Mouse (Mus musculus): ENCODE measurements around the gene Sstr3.

The Sstr3 gene

DNA sequence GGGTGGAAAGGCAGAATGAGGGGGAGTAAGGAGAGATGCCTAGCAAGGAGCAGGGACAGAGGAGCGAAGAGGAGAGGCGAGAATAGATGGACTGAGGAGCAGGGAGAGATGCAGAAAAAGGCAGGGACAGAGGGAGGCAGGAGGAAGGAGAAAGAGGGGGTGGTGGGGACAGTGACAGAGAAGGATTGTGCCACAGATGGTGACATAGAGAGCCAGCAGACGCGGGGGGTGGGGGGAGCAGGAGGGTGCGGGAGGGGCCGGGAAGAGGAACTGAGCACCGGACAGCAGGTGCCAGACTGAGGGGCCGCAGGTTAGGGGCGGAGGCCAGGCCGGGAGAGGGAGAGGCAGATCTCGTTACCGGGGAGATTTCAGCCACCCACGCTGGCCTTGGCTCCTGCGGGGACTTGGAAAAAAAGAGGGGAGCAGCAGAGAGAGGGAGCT lies at the start of gene Sstr3:
Gene Sstr3 (minus strand): TSS at position 125 of the 441 bp plus-strand sequence.
- DNase-seq (ENCODE audit: low spot score in 2 of 2): peak in 1 of 2 experiments; percentile 45

DNA sequence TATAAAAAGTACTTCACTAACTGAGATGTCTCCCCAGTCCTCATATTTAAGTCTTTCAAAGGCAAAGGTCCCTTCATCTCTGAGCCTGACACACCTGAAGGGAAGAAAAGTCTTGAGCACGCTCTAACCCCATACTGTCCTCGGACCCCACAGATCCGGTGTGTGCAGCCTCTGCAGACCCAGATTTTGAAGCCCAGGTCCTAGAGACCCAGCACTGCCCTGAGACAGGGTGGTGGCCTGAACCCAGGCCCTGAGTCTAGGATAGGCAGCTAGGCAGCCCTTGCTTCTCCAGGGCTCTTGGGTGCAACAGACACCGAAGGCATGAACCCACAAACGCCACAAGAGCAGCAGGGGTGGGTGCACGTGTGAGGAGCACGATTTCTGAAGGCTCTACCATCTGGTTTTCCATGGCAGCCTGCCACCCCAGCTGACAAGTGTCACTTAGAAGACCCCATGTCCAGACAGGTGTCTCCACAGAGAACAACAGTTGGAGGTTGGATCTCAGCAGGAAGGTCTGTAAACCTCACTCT lies 49.5 kb upstream of the Sstr3 start:
- DNase-seq (ENCODE audit: low spot score in 2 of 2): no peak

DNA sequence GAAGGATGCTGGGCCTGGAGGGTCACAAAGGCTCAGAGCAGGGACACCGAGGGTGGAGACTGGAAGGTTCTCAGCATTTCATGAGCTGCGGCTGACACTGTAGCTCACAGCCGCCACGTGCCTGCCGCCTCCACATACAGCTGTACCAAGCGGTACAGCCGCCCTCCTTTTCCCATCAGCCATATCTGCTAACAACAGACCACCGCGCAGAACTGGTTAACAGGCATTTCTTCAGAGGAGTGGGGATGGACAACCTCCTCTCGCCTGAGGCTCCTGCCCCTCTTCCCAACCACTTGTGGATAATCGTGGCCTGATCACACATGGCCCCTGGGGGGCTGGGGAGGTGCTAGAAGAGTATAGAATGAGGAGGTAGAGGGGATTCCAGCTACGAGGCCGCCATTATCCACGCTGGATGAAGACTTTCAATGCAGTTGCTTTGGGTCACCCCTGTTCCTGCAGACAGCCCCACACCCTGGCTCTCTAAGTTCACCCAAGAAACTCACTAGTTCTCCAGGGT lies 48.0 kb upstream of the Sstr3 start:
- DNase-seq (ENCODE audit: low spot score in 2 of 2): no peak

DNA sequence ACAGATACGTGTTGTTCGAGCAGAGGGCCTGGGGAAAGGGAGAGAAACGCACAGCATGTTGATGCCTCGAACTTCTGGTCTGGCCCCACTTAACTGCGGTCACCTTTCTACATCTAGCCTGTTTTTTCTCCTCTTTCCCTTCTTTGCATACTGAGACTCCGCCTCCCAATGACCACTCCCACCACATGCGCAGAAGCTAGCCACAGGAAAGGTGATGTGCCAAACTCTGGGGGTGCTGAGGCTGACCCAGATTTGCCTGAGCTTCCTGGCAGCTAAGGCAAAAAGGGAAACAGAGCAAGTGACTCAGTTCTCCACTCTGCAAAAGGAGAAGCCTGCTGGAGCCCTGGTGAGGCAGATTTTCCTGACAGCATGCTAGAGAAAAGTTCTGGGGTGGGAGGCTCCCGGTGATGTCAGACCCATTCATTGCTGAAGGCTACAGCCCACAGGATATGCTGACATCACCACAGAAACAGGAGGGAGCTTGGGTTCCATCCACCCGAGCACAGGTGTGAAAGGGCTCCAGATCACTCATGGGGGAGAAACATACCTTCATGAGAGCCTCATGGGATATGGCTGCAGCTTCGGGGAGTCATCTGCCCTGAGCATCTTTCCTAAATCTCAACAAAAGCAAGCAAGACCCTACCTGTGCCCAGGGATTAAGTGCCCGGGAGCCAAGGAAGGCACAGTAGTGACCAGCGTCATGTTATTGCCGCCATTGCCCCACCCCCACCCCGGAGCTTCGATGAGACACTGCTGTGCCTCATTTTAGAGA lies 47.4 kb upstream of the Sstr3 start:
- no peak for DNase-seq (ENCODE audit: low spot score in 2 of 2)

DNA sequence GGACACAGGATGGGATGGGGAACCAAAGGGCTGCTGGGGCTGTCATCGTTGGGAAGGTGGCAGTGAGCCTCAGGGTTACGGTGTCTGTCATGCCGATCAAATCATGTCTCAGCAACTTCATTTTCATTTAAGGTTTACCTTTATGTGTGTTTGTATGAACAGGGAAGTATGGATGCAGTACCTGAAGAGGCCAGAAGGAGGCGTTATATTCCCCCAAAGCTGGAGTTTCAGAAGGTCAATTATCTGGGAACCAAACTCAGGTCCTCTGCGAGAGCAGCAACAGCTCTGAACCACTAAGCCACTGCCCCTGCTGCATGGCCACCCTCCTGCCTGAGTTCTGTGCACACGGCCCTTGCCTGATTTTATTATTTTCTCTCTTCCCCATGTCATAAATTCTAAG lies 46.3 kb upstream of the Sstr3 start:
- DNase-seq (ENCODE audit: low spot score in 2 of 2): no peak

DNA sequence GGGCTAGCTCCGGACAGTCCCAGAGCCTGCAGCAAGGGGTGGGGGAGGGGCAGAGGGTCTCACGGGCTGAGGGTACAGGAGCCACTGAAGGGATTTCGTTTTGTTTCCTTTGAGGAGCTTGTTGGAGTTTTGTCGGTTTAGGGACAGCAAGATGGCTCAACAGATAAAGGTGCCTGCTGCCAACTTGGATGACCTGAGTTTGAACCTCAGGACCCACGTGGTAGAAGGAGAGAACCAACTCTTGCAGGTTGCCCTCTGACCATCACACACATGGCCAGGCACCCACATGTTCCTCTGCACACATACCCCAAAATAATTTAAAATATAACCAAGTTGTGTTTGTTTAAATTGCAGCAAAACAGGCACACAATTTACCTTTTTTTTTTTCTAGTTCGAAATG lies 45.5 kb upstream of the Sstr3 start:
- DNase-seq (ENCODE audit: low spot score in 2 of 2): no peak

DNA sequence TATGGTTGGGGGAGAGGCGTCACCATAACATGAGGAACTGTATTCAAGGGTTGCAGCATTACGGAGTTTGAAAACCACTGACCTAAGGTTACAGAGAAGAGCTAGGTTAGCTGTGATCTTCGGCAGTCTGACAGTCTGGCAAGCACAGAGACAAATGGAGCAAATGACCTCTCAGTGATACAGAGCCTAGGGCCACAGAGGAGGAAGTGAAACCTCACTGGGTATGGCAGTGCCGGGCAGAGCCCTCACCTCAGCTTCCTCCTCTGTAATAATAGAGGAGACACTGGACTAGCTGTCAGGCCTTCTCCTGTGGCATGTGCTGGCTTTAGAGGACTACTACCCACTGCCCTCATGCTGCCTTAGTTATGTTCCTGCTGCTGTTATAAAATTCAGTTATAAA lies 44.4 kb upstream of the Sstr3 start:
- DNase-seq (ENCODE audit: low spot score in 2 of 2): no peak

DNA sequence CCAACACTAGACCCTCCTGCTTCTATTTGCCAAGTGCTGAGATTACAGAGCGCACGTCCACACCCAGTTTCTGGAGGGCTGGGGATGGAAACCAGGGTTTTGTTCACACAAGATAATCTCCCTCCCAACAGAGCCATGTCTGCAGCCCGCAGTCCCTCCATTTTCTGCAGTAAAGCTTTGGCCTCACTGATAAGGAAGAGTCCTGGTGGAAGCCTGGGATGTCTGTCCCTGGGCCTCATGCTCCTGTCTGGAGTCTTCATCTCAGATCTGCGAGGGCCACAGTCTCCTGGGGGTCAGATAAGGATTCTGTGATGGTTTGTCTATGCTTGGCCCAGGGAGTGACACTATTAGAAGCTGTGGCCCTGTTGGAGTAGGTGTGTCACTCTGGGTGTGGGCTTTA lies 43.6 kb upstream of the Sstr3 start:
- DNase-seq (ENCODE audit: low spot score in 2 of 2): no peak

GRCm38 (mm10) chr15:78587050-78587994 lies 42.8 kb upstream of the Sstr3 start:
- peak; percentile 74 to 85 for DNase-seq (ENCODE audit: low spot score in 2 of 2)

- DNase-seq (ENCODE audit: low spot score in 2 of 2): no peak
These were observed 40.9 kb upstream of the Sstr3 start for GRCm38 (mm10) chr15:78585404-78585803.

DNA sequence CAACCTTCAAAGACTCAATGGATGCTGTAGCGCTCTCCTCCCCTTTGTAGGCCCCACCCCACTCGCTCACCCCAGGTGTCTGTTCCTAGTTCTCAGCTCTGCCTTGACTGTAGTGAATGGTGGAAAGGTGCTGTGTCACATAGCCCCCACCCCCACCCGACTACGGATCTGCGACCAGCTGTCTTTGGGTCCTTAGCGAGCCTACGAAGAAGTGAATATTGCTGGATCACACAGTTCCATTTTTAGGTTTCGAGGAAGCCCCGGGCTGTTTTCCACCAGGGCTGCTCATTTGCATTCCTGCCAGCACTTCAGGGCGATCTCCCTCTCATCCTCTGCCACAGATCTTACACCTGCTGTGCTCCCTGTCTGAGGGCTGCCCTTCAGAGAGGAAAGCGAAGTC lies 38.9 kb upstream of the Sstr3 start:
- no peak for DNase-seq (ENCODE audit: low spot score in 2 of 2)

- no peak for DNase-seq (ENCODE audit: low spot score in 2 of 2)
These were observed 31.9 kb upstream of the Sstr3 start for GRCm38 (mm10) chr15:78576284-78576810.

DNA sequence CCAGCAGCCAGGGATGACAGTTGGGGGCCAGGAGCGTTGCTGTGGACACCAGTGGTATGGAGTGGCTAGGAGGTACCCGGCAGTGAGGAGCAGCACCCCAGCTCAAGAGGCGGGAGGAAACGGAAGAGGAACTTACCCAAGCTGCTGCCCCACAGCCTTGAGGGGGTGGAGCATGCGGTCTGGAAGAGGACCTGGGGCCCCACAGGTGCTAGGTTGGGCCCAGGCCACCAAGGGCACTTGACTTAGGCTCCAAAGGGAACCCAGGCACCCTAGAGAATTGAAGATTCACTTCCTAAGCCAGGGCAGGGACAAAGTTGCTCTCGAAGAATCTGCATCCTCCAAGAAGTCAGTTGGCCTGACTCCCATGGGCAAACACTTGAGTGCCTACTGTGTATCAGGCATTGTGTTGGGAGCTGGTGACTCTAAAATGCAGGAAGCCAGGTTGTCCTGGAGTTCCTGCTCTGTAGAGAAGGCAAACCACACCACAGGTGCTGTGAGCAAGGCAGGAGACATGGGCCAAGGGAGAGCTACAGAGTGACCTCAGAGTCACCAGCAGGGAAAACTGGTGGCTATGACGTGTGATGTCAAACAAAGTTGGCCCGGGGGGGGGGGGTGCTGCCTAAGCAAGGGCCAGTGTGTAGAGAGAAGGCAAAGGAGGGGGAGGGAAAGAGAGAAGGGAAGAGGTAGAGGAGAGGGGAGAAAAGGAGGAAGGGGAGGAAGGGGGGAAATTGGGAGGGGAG lies 28.3 kb upstream of the Sstr3 start, which contains the start of gene Rac2:
Gene Rac2 (minus strand): TSS at position 126 of the 740 bp plus-strand sequence.
- no peak for DNase-seq (ENCODE audit: low spot score in 2 of 2)

- no peak for DNase-seq (ENCODE audit: low spot score in 2 of 2)
These were observed 27.8 kb upstream of the Sstr3 start for GRCm38 (mm10) chr15:78572270-78572600.

GRCm38 (mm10) chr15:78571554-78572269 lies 27.2 kb upstream of the Sstr3 start:
- no peak for DNase-seq (ENCODE audit: low spot score in 2 of 2)

GRCm38 (mm10) chr15:78570170-78570569 lies 25.7 kb upstream of the Sstr3 start:
- no peak for DNase-seq (ENCODE audit: low spot score in 2 of 2)

DNA sequence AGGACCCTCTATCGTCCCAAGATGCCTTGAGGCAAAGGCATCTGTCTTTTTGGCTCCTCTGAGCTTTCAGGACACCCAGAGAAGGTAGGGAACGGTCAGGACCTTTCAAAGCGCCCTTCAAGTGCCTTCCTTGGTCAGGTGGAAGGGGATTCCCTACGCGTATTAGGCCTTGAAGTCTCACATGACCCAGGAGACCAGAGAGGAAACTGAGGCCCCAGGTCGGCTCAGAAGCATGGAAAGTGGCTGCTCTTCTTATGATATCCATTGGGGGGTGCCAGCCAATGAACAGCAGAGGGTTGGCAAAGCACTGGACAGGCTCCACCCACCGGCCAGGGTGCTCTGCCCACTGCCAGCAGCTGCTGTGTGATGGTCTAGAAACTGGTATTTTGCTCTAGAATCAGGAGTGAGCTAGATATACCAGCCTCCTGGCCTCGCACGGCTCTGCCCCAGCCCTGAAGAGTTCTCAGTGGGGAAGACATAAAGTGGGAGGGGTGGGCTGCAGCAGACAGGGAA lies 23.2 kb upstream of the Sstr3 start:
- no peak for DNase-seq (ENCODE audit: low spot score in 2 of 2)

- no peak for DNase-seq (ENCODE audit: low spot score in 2 of 2)
These were observed 20.4 kb upstream of the Sstr3 start for GRCm38 (mm10) chr15:78564764-78565435.

GRCm38 (mm10) chr15:78563937-78564336 lies 19.5 kb upstream of the Sstr3 start:
- DNase-seq (ENCODE audit: low spot score in 2 of 2): no peak

DNA sequence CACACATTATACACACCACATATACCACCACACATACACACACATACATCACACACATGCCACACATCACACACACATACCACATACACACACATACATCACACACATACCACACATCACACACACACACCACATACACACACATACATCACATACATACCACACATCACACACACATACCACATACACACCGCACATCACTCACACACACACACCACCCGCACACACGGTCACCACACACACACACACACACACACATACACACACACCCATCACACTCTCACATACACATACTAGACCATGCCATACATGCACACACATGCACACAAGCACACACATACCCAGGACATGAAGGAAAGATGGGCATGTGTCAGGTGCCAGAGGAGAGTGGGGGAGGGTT lies 18.9 kb upstream of the Sstr3 start:
- no peak for DNase-seq (ENCODE audit: low spot score in 2 of 2)

Measured in frontal cortex, postnatal 10 days (tissue).